Mouse (Mus musculus): ENCODE data around the gene Gpr142. TPM values are rescaled to one million over a fixed set of nuclear protein-coding genes. Genes with fewer than 3 reads are reported as not detected.

The Gpr142 gene
- polyA plus RNA-seq, 1 experiment = not detected

GRCm38 (mm10) chr11:114829499-114830432, 31.0 kb downstream of the Gpr142 start:
- WGBS = 13% methylated on average over 24 of the region's 24 CpGs
- DNase-seq (ENCODE audit: low read depth, low spot score) = no peak

- no peak for DNase-seq (ENCODE audit: low read depth, low spot score)
- 46% methylated on average over 8 of the region's 8 CpGs for WGBS
Observed at GRCm38 (mm10) chr11:114830433-114830773, 31.7 kb downstream of the Gpr142 start.

DNA sequence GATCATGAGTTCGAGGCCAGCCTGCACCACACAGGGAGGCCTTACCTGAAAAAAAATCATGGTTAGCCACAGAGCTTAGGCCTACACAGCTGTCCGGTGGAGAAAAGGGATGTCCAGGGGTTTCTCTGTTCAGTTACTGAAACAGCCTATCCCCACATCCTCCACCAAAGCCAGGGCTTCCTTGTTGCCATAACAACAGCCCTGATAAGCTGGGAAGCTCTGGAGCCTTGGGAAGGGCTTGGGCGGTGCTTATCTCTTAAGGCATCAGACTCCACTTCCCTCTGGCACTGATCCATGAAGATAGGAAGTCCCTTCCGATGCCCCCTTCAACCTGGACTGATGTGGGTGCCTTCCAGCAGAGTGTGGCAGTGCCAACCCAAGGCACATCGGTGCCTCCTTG, 34.4 kb downstream of the Gpr142 start:
- WGBS = 50% methylated on average over 5 of the region's 5 CpGs
- no peak for DNase-seq (ENCODE audit: low read depth, low spot score)

DNA sequence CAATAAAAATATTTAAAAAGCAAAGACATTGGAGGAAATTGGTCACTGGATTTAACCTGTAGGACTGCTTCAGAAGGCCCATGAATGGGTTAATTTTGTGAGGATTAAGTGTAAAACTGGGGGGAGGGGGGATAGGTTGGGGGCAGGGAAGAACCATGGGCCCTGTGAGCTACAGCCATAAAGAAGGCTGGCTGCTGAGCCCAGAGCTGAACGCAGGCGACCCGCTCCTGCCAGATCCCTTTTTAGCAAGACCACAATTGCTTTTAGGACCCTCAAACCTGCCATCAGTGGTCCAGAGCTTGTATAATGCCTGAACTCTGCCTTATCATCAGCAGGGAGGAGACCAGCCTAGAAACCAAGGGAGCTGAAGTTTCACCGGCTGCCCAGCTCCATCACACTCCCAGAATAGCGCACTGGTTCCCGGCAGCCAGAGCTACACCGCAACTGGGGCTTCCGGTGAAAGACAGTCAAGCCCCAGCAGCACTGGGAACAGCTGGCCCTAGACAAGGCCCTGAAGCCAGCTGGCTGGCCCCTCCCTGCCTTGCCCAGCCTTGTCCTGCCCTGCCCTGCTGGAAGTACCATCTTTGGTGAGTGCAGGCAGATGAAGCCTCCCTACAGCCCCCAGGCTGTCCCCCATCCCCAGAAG, 45.2 kb downstream of the Gpr142 start:
- 24% methylated on average over 8 of the region's 8 CpGs for WGBS

GRCm38 (mm10) chr11:114844464-114845220, 45.9 kb downstream of the Gpr142 start:
- DNase-seq (ENCODE audit: low read depth, low spot score) = no peak
- WGBS = 53% methylated on average over 7 of the region's 7 CpGs

More for the DNA sequence above, 45.2 kb downstream of the Gpr142 start:
- DNase-seq (ENCODE audit: low read depth, low spot score) = no peak

DNA sequence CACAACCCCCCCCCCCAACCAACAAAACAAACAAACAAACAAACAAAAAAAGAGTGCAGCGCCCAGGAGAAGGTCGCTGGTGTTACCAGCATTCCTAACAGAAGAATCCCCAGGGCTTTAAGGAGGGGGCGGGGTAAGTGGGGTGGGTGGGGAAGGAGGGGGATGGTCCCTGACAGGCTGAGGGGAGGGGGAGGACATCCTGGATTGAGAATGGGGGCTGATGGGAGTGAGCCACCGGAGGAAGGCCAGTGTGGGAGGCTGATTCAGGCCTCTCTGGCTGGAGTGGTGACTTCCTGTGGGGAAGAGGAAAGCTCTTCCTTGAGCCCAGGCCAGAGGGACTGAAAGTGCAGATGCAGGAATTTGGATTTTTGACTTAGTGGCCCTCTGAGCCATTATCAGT, 47.6 kb downstream of the Gpr142 start:
- 83% methylated on average over 4 of the region's 4 CpGs for WGBS
- DNase-seq (ENCODE audit: low read depth, low spot score) = no peak

DNA sequence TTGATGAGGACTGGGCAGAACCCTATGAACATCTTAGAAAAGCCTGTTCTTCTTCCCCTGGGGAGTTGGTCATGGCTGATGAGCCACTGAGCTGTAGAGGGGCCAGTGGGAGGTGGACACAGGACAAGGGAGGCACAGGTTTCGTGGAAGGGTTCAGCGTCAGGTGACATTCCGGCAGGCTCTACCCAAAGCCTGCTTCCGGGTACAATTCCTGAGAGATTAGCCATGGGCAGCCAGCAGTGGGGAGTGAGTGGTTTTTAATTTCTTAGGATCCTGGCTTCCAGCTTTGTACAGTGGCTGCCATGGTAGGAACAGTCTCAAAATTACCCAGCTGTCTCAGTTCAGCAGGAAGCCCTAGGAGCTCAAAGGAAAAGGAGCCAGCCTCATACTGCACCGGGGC, 48.3 kb downstream of the Gpr142 start:
- DNase-seq (ENCODE audit: low read depth, low spot score) = no peak
- 92% methylated on average over 5 of the region's 5 CpGs for WGBS

GRCm38 (mm10) chr11:114849572-114849971, 50.8 kb downstream of the Gpr142 start:
- WGBS = 45% methylated on average over 2 of the region's 2 CpGs
- no peak for DNase-seq (ENCODE audit: low read depth, low spot score)

DNA sequence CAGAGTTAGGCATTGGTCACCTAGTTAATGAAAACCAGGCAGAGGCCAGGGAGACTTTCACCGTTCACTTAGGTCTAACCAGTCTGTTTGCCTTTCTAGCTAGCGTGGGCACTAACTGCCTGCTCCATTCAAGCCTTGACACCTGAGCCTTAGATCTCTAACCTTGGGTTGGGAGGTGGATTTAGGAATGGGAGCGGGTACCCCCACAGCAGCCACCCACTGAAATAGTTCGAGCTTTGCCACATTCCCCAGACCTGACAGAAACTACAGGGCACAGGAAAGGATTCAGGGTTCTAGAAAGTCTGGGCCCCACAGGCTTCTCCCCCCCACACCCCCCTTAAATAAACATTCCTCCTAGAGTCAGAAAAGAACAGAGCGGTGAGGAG, 51.3 kb downstream of the Gpr142 start:
- DNase-seq (ENCODE audit: low read depth, low spot score) = no peak

DNA sequence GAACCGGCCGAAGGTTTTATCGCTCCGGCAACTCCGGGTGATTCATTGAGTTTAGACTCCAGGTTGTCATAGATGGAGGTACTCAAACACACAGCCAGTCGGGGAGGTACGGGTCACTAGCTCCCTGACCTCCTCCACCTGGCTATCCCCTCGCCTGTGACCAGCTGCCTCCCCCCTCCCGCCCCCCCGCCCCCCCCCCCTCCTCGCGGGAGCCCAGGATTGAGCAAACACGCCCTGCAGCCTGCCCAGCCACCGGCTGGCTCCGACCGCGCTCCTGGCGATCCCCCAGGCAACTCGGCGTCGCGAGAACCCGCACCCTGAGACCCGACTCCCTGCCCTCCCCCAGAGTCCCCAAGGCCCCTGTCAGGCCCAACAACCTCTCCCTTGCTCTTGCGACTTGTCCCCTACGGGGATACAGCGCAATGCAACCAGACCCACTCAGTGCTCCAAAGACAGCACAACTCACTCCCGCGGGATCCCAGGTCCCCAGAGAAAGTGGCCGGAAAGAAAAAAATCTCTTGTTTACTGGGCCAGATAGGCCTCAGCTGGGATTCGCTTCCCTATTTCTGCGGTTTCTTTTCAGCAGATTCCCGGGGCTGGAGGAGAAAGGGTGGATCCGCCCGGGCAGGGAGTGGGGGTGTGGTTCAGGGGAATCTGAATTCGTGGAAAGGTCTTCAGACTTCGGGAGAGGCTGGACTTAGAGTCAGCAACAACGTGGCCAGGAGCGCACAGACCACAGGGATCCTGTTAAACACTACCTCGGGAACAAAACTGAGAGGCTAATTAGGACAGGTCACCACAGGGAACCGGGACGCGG, 51.9 kb downstream of the Gpr142 start, which contains the start of gene Gprc5c:
Gene Gprc5c (plus strand): TSS at position 701 of the 817 bp plus-strand sequence.
- whole genome bisulfite sequencing = 1% methylated on average over 37 of the region's 43 CpGs
- DNase-seq (ENCODE audit: low read depth, low spot score) = no peak

More for the DNA sequence above, 51.3 kb downstream of the Gpr142 start:
- 35% methylated on average over 5 of the region's 5 CpGs for WGBS

GRCm38 (mm10) chr11:114851269-114851607, 52.5 kb downstream of the Gpr142 start:
- DNase-seq (ENCODE audit: low read depth, low spot score) = no peak
- under 1% methylated on average over 27 of the region's 27 CpGs for WGBS

DNA sequence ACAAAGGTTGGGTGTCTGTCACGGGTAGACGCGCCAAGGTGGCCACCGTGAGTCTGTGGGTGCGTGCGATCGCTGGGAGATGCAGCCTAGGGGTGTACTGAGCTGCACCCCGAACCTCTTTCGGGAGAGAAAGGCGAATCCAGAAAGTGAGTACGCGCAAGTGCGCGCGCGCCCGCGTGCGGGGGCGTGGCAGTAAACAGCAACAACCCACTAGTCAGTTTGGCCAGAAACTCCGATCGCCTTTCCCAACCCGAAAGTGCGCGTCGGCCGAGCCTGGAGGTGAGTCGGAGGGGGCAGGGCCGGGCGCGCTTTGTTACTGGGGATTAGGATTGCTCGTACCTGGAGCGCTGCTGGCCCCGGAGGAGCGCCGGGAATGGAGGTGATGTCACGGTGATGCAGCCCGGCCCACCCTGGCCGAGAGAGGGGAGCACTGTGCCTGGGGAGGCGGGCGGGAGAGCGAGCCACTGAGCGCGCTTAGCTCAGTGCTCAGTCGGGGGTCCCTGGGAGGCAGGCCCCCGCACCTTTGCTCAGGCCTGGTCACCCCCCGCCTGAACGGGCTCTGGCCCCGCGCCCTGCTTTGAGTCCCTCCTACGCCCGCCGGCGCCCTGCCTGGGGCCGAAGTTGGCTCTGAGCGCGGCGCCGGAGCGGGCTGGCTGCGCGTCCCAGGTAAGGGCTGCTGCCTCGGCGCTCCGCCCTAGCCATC, 53.0 kb downstream of the Gpr142 start:
- no peak for DNase-seq (ENCODE audit: low read depth, low spot score)
- WGBS = under 1% methylated on average over 65 of the region's 65 CpGs

DNA sequence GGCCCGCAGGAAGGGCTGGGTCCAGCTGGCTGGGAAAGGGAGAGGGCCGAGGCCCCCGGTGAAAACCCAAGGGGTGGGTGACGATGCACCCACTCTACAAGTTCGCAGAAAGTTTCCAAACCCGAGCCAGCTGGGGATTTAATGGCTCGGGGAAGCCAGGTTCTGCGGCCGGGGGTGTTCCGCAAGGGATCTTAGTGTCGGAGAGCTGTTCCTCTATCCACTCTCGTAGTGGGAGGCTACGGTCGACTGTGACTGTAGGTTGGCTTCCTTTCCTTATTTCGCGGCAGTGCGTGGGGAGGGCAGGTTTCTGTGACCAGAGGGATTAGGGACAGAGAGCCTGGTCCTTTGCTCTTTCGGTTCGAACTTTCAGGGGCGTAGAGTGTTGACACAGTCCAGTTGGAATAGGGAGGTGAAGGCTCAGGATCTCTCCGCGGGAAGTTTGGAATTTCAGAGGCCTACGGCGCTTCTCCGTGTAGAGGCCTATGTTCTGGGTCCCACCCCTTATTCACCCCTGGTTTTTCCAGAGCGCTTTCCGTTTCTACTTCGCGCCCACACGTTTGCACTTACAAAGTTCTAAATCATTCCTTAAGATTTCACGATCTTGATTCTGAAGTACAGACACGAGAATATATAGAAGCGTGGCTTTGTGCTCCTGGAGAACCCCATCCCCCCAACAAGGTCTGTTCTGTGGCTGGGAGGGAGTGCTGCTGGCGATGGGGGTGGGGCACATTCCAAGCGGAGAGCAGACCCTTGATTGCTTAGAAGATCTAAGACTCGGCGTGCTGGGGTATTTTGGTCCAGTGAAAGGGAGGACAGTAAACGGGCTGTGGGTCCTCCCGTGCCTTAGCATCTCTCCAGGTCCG, 53.8 kb downstream of the Gpr142 start:
- DNase-seq (ENCODE audit: low read depth, low spot score) = no peak
- 10% methylated on average over 40 of the region's 40 CpGs for WGBS

DNA sequence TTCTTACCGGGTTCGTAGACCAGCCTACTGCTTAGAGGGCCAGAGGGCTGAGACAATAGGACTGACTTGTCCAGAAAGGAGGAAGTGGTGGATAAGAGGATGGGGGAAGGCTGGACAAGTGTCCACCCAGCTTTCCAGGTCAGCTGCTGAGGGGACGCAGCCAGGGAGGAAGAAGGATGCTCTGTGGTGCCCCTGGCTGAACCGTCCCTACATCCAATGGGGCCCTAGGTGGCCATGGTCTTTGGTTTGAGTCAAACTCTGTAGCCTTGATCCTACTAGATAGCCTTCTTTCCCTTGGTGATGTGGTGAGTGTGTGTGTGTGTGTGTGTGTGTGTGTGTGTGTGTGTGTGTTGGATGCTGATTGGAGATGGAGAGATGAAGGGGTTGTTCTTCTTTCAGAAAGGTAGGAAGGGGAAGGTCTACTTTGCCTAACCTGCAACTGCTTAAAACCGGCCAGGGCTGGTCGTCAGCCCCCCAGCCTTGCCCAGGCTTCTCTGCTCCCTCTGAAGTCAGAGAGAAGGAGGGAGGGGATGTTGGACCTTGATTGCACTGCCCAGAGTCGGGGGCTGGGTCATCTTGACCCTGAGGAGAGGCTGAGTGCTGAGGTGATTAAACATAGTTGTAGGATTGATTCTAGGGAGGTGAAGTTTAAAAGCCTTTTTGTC, 54.6 kb downstream of the Gpr142 start:
- WGBS = 54% methylated on average over 7 of the region's 7 CpGs
- no peak for DNase-seq (ENCODE audit: low read depth, low spot score)

GRCm38 (mm10) chr11:114854581-114854980, 55.9 kb downstream of the Gpr142 start:
- WGBS = 71% methylated on average over 6 of the region's 6 CpGs
- no peak for DNase-seq (ENCODE audit: low read depth, low spot score)

DNA sequence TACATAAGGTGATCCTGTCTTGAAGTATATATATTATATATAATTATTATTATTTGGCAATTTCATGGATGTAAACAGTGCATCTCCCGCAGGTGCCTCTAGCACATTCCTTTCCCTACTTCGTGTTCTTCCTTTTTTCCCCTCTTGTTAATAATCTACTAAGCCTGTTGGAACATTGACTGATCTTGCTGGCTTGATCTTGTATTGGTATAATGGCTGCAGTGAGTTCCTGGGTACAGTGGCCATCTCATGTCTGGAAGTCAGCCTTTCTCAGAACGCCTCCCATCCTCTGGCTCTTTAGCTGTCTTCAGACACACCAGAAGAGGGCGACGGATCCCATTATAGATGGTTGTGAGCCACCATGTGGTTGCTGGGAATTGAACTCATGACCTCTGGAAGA, 57.4 kb downstream of the Gpr142 start:
- 68% methylated on average over 5 of the region's 5 CpGs for WGBS
- DNase-seq (ENCODE audit: low read depth, low spot score) = no peak
